Mouse (Mus musculus) gastrocnemius, adult 8-10 months (tissue): ENCODE results near the gene Oasl2. TPM values are rescaled to one million over a fixed set of nuclear protein-coding genes. Genes with fewer than 3 reads are reported as not detected.
"Not testable (repeated sequence)": the region's sequence is repeated elsewhere in the genome, so short reads cannot be mapped to it uniquely, and the experiment has no call there.

ENCODE experiments used
- DNase-seq, 2 experiments: peaks; one replicate each; pipeline ENCODE4 v3.0.0; 2022; ENCODE audit warnings: low spot score in 2 of 2
- total RNA-seq, 4 experiments: library from RNA; stranded (reverse); gene quantifications; 2 replicates each; pipeline ENCODE4 v1.2.4; 2022

The Oasl2 gene
- total RNA-seq, 4 experiments from 2014 or later, result 0.19 to 1.6 (median 0.86) TPM

DNA sequence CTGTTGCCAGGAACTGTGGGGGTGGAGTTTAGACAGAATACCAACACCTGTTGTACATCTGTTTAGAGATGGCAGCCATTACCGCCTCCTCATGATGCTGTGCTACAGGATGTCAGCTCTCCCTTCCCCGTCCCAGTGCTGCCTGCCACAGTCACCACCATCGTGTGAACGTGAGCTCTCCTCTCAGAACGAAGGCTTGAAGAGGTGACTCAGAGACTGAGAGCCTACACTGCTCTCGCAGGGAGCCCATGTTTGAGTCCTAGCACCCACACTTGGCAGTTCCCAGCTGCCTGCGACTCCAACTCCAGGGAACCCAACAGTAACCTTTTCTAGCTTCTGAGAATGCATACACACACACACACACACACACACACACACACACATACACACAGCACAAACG, 18.1 kb downstream of the Oasl2 start:
- no peak for DNase-seq

DNA sequence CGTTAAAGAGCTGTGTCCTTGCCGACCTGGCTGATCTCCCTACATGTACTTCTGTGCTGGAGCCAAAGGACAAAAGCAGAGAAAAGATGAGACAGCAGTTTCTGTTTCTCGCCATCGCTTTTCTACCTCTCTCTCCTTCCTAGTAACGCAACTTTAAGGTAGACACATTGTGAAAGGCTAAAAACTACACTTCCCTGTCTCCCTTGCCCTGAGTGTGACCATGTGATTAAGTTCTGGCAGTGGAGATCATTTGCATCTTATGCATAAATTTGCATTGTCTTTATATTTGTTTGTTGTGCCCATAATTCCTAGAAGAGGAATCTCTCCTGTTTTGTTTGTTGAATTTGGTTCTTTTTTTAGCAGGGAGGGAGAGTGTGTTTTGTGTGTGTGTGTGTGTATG, 19.1 kb downstream of the Oasl2 start:
- no peak for DNase-seq

DNA sequence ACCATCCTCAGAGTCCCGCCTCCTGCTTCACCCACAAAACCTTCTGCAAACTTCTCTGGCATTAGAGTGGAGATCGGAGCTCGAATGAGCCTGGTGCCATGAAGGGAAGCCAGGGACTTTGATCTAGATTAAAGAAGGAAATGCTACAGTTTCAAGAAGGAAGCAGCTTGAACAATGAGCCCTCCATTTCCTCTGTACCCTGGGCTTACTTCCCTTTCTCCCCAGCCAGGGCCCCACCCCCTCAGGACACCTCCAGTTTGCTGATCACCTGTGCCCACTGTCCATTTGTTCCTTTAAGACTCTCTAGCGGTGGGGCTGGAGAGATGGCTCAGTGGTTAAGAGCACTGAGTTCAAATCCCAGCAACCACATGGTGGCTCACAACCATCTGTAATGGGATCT, 20.0 kb downstream of the Oasl2 start:
- no peak for DNase-seq

DNA sequence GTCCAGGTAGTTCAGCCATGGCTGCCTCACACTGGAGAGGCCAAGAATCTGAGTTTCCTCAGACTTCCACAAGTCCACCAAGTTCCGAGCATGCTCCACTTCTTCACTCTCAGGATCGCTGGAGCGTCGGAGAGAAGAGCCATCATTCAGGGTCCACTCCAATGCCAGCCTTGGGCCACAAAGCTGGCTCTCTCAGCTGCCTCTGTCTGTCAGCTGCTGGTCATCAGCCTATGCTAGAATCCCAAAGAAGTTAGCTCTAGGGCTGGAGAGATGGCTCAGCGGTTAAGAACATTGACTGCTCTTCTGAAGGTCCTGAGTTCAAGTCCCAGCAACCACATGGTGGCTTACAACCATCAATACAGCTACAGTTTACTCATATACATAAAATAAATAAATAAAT, 20.6 kb downstream of the Oasl2 start:
- not testable (repeated sequence) for DNase-seq

DNA sequence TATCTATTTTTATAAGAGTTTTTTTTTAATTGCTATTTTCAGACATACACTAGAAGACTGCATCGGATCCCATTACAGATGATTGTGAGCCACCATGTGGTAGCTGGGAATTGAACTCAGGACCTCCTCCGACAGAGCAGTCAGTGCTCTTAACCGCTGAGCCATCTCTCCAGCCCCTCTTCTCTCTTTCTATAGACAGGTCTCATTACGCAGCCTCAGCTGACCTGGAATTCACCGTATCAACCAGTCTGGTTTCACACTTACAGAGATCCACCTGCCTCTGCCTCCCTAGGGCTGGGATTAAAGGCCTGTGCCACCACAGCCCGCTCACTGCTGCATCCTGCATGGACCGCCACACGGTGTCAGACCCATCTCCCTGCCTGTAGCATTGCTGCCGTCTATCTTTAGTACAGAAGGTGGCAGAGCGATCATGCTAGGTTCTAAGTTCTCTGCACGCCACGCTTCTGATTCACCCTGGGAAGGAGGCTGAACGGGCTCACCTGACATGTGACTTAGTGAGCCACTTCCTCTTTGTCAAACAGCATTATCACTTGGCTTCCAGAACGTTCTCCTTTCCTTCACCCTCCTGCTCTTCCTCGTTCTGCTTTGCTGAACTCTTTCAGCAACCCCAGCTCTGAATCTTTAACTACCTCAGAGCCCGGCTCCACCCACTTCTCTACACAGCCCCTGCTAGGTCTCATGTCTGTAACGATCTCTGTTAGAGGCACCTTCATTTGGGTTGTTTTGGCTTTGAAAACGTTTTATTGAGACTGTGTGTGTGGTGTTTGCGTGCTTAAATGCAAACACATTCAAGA, 25.0 kb downstream of the Oasl2 start:
- no peak for DNase-seq

DNA sequence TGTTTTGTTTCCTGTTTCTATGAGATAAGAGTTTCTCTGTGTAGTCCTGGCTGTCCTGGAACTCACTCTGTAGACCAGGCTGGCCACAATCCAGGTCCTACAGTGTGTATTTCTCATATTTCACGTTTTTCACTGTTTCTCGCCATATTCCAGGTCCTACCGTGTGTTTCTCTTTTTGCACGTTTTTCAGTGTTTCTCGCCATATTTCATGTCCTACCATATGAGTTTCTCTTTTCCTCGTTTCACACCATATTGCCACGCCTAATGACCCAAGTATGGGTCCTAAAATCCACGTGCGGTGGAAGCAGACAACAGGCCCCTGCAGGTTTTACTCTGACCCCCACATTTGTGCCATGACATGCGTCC, 25.6 kb downstream of the Oasl2 start:
- no peak for DNase-seq

DNA sequence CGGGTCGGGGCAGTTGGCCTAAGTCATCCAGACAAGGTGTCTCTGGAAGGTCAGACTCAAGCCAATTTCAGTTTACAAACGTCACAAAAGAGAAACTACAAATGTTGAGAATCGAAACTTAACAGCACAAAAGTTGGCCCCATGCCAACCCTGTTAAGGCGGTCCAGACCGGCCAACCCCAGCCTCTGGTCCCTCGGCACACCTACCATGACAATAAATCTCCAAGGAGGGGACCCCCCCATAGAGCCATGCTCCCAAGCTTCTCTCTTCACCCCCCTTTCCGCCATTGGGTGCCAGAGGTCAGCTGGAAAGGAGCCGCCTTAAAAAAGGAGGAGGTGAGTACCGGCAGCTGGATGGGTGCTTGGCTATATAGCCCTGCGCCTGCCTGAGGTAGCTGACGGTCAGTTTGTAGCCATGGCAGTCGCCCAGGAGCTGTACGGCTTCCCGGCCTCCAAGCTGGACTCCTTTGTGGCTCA, 26.3 kb downstream of the Oasl2 start, which contains the start of gene Oasl1:
TSS of gene Oasl1 (plus strand) at position 243 of the 476 bp plus-strand sequence.
- peak; percentile 26 to 46 for DNase-seq

DNA sequence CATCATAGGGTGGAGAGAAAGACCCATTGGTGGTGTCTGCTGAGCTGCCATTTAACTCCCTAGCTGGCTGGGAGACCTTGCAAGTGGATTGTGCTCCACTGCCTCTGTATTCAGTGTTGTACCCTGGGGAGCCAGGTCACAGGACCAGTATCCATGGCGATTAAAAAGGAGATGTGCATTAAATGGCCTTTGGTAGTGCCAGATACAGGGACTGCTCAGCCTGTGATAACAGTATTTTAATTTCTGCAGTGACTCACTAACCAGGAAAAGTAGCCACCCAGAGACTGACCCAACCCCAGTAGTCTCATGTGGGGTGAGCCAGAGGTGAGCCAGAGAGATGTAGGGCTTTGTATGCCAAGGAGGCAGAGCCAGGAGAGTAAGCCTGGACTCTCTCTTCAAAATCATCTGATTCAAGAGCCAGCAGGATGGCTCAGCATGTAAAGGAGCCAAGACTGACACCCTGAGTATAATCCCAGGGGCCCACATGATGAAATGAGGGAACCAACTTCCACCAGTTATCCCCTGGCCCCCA, 29.5 kb downstream of the Oasl2 start:
- no peak for DNase-seq

DNA sequence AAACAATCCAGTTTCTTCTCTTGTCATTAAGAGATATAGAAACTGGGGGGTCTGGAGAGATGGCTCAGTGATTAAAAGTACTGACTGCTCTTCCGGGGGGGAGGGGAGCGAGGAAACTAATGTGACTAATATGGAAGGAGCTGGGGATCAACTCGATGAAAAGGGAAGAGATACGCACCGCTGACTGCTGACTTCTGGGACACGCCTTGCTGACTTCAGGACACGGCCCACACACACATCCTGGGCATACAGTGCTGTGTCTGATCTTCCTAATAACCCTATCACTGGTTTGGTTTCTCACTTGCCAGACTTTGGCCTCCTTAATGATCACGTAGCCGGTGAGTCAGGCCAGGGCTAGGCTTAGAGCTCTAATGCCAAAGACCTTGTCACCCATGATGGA, 30.0 kb downstream of the Oasl2 start:
- no peak for DNase-seq

DNA sequence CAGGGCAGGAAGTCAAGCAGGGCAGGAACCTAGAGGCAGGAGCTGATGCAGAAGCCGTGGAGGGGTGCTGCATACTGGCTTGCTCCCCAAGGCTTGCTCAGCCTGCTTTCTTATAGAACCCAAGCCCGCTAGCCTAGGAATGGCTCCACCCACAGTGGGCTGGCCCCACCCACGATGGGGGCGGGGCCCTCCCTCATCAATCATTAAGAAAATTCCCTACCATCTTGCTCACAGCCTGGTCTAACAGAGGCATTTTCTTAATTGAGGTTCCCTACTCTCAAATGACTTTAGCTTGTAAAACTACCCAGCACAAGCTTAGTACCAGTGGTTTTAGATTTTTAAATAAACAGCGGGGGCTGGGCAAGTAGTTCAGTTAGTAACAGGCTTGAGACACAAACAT, 34.9 kb downstream of the Oasl2 start:
- DNase-seq, result no peak

DNA sequence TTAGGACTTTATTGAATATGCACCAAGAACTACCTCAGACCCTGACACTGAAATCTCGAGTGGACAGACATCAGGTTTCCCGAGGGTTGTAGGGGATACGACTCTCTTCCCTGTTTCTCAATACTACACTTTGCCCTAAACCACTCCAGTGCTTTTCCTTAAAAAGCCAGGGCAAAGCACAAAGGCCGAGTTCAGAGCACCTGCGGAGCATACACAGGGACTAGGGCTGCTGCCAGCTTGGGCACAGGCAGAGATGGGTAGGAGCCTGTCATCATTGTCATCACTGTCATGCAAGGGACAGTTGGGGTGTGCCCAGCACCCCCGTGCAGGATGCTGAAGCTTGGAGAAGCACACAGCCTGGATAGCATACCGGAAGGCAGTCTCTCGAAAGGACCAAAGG, 36.5 kb downstream of the Oasl2 start:
- no peak for DNase-seq

DNA sequence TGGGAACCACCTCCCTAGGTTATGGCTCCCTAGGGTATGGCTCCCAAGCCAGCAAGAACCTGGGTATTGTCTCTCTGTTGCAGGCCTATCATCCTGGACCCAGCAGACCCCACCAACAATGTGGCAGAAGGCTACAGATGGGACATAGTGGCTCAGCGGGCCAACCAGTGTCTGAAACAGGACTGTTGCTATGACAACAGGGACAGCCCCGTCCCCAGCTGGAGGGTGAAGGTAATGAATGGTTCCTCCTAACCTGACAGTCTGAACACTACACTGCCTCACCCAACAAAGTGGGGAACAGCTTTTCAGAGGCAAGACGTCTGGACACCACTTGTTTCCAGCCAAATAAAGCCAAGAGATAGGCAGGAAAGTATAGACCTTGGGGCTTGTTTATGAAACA, 39.1 kb downstream of the Oasl2 start:
- DNase-seq, result no peak

DNA sequence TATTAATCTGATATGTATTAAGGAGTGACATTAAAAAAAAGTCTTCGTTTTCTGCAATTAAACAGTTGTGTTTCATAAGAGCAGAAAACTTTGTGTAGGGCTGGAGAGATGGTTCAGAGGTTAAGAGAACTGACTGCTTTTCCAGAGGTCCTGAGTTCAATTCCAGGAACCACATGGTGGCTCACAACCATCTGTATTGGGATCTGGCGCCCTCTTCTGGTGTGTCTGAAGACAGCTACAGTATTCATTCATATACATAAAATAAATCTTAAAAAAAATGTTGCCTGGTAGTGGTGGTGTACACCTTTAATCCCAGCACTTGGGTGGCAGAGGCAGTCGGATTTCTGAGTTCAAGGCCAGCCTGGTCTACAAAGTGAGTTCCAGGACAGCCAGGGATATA, 44.4 kb downstream of the Oasl2 start:
- not testable (repeated sequence) for DNase-seq

DNA sequence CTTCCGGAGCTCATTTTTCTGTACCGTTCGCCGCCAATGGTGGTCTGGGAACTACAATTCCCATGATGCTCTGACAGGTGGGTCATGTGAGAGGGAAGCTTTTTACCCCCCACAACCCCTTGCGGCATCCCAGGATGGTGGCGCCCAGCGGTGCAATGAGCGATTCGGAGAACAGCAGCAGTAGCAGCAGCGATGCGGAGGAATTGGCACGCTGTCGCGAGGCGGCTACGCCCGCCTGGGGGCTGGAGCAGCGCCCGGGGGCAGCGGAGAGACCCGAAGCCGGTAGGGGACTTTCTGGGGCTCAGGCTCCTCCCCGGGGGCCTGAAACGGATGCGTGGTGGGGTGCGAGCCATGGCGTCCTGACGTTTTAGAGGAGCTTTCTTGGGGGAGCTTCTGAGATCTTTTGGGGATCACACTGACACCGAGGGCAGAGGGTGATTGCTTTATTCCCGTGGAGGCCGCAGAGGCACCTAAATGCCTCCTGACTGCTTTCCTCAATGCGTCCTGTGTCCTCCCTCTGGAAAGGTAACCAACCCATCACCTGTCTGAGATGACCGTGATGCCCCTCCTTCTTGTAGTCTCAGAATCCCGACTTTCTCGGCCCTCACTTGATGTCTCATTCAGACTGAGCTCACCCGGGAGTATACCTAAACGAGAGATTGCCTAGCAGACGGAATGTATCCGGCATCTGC, 45.5 kb downstream of the Oasl2 start, which contains the start of gene 2210016L21Rik:
TSS of gene 2210016L21Rik (plus strand) at position 85 of the 692 bp plus-strand sequence.
- peak; percentile 57 to 71 for DNase-seq

DNA sequence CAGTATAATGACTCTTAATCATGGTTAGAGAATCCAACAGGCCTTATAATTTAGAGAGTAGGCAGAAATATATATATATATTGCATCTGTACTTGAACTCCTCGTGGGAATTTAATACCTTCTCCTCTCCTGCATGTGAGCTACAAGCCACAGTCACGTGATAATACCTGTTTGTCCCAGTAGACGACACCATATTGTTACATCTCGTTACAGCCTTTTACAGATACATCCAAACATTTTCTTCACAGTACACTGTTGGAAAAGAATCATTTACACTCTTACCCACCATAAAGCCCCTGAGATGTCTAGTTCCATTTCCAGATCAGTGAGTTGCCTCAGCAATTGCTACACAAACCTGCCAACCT, 46.0 kb downstream of the Oasl2 start:
- DNase-seq, result no peak

DNA sequence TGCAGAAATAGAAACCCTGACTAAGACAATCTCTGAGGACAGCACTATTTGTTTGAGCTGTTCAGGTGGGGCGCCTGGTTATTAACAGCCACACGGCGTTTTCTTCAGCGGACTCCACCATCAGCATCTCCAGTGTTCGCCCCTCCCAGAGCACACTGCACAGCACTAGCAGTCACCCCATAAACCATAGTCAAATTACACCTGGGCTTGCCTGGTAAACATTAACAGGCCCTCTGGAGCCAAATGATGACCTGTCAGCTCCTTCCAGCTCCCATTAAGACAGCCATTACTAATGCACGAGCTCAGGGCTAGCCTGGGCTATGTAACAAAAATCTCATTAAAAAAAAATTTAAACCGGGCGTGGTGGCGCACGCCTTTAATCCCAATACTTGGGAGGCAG, 48.3 kb downstream of the Oasl2 start:
- DNase-seq, result no peak

DNA sequence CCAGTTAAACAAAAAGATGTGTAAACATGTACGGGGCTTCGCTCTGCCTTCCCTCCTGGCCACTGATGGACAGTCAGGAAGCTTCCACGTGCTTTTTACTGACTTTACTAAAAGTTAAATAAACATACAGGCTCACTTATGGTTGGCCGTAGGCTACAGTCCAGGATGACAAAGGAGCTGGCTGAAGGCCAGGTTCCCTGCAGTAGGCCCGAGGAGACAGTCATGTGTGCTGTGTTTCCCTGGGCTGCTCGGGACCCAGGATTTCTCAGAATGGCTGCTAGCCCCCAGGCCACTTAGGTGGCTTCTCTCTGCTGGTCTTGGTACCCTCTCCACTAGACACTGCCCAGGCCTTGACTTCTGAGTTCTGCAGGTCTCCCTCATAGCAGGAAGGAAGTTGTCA, 52.2 kb downstream of the Oasl2 start:
- no peak for DNase-seq

DNA sequence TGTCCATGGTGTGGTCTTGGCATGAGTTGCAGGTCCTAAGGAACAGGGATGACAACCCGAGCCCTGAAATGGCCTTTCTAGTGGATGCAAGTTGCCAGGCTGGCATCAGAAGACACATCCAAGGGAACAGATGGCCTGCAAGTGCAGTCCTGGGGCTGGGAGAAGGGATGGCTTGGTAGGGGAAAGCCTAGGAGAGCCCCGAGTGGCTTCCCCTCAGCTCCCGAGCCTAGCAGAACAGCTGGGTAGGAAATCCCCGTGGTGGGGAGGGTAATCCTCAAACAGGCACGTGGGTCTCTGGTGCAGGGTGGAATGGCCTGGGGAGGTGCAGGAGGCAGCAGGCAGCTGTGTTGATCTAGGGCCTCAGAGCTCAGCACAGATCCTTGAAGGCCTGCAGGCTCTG, 52.6 kb downstream of the Oasl2 start:
- no peak for DNase-seq

DNA sequence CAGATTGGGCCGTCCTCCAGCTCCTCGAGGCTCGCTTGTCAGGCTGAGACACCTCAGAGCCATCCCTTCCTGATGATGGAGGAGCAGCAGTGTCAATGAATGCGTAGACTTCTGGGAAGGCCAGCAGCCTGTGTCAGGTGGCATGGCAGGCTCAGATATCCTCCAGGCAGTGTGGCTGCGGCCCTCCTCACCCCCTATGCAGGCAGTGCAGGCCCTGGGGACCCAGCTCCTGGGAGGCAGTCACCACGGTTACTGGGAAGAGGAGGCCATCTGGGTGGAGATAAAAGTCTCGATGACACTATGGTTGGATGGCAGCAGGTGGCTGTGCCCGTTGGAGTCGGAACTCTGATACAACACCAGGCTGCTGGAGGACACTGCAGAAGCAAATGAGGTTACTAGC, 53.1 kb downstream of the Oasl2 start:
- DNase-seq, result no peak

DNA sequence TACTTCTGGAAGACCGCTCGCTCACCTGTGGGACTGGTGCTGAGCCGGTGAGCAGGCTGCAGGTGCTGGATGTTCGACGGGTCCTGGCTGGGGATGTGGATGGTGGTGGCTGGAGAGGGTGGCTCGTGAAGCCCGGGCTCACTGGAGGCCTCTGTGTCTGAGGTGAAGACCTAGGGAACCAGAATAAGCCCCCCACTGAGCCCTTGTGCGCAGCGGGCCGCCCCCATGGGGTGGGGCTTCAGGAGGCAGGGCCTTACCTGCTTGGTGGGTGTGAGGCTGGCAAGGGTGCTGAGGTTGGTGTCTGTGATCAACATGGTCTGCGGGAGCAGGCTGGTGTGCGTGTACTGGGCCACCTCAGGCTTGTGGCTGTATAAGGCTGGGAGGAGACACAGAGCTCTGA, 53.9 kb downstream of the Oasl2 start:
- no peak for DNase-seq

DNA sequence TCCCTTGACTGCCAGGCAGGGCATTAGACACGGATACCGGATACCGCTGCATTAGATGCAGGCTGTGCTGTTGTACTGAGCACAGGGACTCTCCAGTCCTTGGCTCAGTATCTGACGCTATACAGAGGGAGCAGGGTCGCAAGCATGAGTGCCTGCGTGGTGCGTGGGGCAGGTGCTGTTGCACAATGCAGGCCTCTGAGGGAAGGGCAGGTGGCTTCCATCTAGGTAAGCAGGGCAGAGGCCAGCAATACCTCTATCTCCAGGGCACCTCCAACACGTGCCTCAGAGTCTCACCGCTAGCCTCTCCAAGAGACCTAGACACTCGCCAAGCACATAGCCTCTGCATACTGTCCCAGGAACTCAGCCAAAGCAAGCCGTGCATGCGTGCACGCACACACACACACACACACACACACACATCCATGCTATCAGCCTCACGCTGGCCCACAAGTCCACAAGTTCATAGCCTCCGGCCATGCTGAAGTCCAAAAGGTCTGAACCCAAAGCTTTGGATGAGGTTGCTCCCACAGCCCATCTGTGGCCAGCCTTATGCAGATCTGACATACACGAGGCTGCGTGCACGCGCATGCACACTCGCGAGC, 54.6 kb downstream of the Oasl2 start:
- no peak for DNase-seq

DNA sequence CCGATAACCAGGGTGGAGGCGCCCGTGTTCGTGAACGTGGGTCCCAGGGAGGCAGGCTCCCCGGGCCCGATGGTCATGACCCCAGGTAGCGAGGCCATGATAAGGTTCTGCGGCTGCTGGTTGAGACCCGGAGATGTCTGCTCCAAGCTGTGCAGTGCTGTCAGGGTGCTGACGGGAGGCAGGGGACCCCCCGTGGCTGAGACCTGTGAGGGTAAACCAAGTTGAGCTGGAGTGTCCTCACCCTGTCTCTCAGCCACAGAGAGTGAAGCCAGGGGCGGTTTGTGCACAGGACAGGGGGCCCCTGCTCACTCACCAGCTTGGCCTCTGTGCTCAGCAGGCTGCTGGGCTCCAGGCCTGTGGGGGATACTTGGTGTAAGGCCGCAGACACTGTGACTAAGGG, 56.6 kb downstream of the Oasl2 start:
- DNase-seq, result no peak
